Mouse (Mus musculus): Measurements from ENCODE around the gene Sucla2. TPM values are rescaled to one million over a fixed set of nuclear protein-coding genes. Genes with fewer than 3 reads are reported as not detected.
"Not testable (repeated sequence)": the region's sequence is repeated elsewhere in the genome, so short reads cannot be mapped to it uniquely, and the experiment has no call there.

The Sucla2 gene
- polyA plus RNA-seq, 1 experiment, result 143 TPM

DNA sequence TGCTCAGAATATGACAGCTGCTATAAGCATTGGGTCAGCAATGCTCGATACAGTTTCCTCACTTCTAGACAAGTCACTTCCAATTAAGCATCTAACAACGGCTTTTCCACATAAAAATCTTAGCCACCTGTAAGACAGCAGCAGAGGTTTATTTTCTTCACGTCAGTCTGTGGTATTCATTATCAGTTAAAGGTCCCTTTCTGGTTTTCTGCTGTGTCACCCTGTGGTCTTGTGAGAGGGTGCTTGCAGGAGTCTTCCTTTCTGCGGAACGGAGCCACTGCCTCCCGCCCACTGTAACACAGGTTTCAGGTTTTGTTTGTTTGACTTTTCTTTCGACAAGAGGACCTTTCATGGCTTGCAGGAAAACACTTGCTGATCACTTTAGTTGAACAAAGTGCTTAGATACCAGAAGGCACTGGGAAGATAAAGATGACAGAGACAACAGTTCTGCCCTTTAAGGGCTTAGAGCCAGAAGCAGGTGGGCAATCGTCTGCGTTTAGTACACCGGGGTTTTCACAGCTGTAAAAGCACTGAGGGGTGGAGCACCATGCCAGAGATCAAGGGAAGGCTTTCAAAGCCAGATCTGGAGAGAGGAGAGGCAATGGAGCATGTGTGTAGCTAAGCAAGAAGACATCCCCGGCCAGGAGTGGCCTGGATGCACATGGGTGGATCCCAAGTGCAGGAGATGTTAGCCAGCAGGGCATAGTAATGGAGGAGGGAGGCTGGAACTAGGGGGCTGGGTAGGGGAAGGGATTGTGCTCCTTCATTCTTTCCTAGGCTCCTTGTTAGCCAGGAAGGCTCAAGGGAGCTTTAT is 83.8 kb downstream of the Sucla2 start:
- no peak overlapping the region for H3K4me3 ChIP-seq (ENCODE audit: control insufficient read depth, low read depth, low read length)
- H3K4me1 ChIP-seq (ENCODE audit: control insufficient read depth, insufficient read depth, low read length), result no peaks in the 10 kb centered on the region
- no peaks in the 10 kb centered on the region for H3K36me3 ChIP-seq (ENCODE audit: control insufficient read depth, insufficient read depth, low read length)
- H3K27ac ChIP-seq (ENCODE audit: control insufficient read depth, insufficient read depth, low read depth, low read length), result no peak overlapping the region
- no peaks in the 10 kb centered on the region for H3K27me3 ChIP-seq (ENCODE audit: control insufficient read depth, insufficient read depth, low read length)
- TF ChIP-seq POLR2A (IDR thresholded peaks at IDR 0.05; ENCODE audit: control insufficient read depth, low read depth, low read length) (no peak), CTCF (IDR thresholded peaks at IDR 0.05; ENCODE audit: control insufficient read depth, insufficient read depth, insufficient replicate concordance, low read depth, low read length) (no peak)

GRCm38 (mm10) chr14:73614961-73615360 is 89.8 kb downstream of the Sucla2 start:
- not testable (repeated sequence) for H3K4me1 ChIP-seq (ENCODE audit: control insufficient read depth, insufficient read depth, low read length); H3K27ac ChIP-seq (ENCODE audit: control insufficient read depth, insufficient read depth, low read depth, low read length); H3K27me3 ChIP-seq (ENCODE audit: control insufficient read depth, insufficient read depth, low read length); H3K36me3 ChIP-seq (ENCODE audit: control insufficient read depth, insufficient read depth, low read length); H3K4me3 ChIP-seq (ENCODE audit: control insufficient read depth, low read depth, low read length)

- no peaks in the 10 kb centered on the region for H3K4me1 ChIP-seq (ENCODE audit: control insufficient read depth, insufficient read depth, low read length)
- H3K36me3 ChIP-seq (ENCODE audit: control insufficient read depth, insufficient read depth, low read length), result no peaks in the 10 kb centered on the region
- H3K4me3 ChIP-seq (ENCODE audit: control insufficient read depth, low read depth, low read length), result no peak overlapping the region
- TF ChIP-seq CTCF (IDR thresholded peaks at IDR 0.05; ENCODE audit: control insufficient read depth, insufficient read depth, insufficient replicate concordance, low read depth, low read length) (no peak), POLR2A (IDR thresholded peaks at IDR 0.05; ENCODE audit: control insufficient read depth, low read depth, low read length) (no peak)
- H3K27me3 ChIP-seq (ENCODE audit: control insufficient read depth, insufficient read depth, low read length), result no peaks in the 10 kb centered on the region
- H3K27ac ChIP-seq (ENCODE audit: control insufficient read depth, insufficient read depth, low read depth, low read length), result no peak overlapping the region
These were observed 95.8 kb downstream of the Sucla2 start for GRCm38 (mm10) chr14:73620880-73621279.

DNA sequence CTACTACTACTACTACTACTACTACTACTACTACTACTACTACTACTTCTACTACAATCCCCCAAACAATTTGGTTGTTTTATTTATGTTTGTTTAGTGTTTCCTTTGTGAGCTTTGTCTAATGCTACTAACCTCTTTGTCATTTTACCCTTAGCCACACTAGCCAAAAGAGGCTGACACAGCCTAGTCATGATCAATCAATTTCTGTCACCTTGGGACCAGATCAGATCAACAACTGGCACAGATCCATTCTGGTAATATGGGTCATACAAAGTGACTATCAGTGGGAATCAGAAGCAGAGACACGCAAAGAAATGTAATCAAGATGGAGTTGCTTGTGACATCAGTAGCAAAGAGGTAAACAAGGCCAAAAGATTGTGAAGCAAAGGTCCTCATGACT is 97.9 kb downstream of the Sucla2 start:
- Histone ChIP-seq H3K4me3 (ENCODE audit: control insufficient read depth, low read depth, low read length) (no peak overlapping the region), H3K36me3 (ENCODE audit: control insufficient read depth, insufficient read depth, low read length) (no peaks in the 10 kb centered on the region), H3K4me1 (ENCODE audit: control insufficient read depth, insufficient read depth, low read length) (no peaks in the 10 kb centered on the region), H3K27ac (ENCODE audit: control insufficient read depth, insufficient read depth, low read depth, low read length) (no peak overlapping the region), H3K27me3 (ENCODE audit: control insufficient read depth, insufficient read depth, low read length) (no peaks in the 10 kb centered on the region)
- TF ChIP-seq POLR2A (IDR thresholded peaks at IDR 0.05; ENCODE audit: control insufficient read depth, low read depth, low read length) (no peak), CTCF (IDR thresholded peaks at IDR 0.05; ENCODE audit: control insufficient read depth, insufficient read depth, insufficient replicate concordance, low read depth, low read length) (no peak)

DNA sequence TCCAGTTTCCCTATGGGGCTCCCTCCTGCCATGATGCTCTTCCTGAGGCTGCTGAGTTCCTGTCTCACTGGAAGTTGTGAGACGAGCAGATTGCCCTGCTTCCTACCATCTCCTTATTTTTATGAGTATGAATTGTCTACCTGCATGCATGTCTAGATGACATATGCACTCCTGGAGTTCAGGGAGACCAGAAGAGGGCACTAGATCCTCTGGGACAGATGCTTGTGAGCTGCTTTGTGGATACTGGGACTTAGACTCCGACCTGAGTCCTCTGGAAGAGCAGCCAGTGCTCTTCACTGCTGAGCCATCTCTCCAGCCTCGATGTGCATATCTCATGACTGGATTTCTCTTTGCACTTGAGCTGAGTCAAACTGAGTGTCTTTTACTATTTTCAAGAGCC is 100.3 kb downstream of the Sucla2 start:
- no peaks in the 10 kb centered on the region for H3K36me3 ChIP-seq (ENCODE audit: control insufficient read depth, insufficient read depth, low read length)
- no peak overlapping the region for H3K27ac ChIP-seq (ENCODE audit: control insufficient read depth, insufficient read depth, low read depth, low read length)
- no peak overlapping the region for H3K4me3 ChIP-seq (ENCODE audit: control insufficient read depth, low read depth, low read length)
- no peaks in the 10 kb centered on the region for H3K4me1 ChIP-seq (ENCODE audit: control insufficient read depth, insufficient read depth, low read length)
- TF ChIP-seq POLR2A (IDR thresholded peaks at IDR 0.05; ENCODE audit: control insufficient read depth, low read depth, low read length) (no peak), CTCF (IDR thresholded peaks at IDR 0.05; ENCODE audit: control insufficient read depth, insufficient read depth, insufficient replicate concordance, low read depth, low read length) (no peak)
- H3K27me3 ChIP-seq (ENCODE audit: control insufficient read depth, insufficient read depth, low read length), result no peaks in the 10 kb centered on the region

DNA sequence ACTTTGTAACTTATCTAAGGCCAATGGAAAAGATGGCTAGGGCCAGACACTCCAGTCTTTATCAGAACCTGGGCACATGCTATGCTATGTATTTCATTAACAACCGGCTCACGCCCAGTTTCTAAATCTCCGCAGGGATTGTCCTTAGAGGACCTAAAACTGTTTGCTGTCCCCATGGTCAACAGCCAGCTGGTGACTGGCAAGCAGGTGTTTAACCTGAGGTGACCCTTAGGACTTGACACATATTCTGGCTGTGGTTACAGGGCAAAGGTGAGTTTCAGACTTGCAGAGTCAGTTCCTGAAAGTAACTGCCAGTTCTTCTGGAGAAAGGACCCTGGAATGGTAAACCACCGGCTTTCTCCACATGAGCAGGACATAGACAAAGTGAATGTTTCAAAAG is 106.4 kb downstream of the Sucla2 start:
- TF ChIP-seq POLR2A (IDR thresholded peaks at IDR 0.05; ENCODE audit: control insufficient read depth, low read depth, low read length) (no peak), CTCF (IDR thresholded peaks at IDR 0.05; ENCODE audit: control insufficient read depth, insufficient read depth, insufficient replicate concordance, low read depth, low read length) (no peak)
- Histone ChIP-seq H3K4me3 (ENCODE audit: control insufficient read depth, low read depth, low read length) (no peak overlapping the region), H3K27me3 (ENCODE audit: control insufficient read depth, insufficient read depth, low read length) (no peaks in the 10 kb centered on the region), H3K4me1 (ENCODE audit: control insufficient read depth, insufficient read depth, low read length) (peaks cover 6% of the 10 kb centered on the region), H3K27ac (ENCODE audit: control insufficient read depth, insufficient read depth, low read depth, low read length) (peak overlapping the region; percentile 73), H3K36me3 (ENCODE audit: control insufficient read depth, insufficient read depth, low read length) (no peaks in the 10 kb centered on the region)

DNA sequence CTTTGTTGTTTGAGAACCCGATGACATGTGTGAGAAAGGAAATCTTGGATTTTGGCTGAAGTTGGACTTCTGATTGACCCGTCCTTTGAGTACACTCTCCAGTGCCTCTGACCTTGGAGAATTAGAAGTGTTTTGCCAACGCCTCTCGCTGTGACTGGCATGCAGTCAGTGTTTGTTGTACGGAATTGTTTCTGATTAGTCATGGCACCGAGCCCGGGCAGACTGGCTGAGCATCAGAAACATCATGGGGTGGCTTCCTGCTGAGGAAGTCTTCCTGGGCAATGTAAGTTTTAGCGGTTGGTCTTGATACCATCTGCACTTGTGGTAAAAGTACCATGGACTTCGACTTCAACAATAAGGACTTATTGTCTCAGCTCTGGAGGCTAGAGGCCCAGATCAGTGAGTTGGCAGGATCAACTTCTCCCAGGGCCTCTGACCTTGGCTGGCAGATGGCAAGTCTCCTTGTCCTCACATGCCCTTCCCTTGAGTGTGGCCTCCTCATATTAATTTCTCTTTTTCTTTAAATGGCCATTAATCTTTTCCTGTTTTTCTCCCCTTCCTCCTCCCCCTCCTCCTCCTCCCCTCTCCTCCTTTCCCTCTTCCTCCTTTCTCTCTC is 107.6 kb downstream of the Sucla2 start:
- no peaks in the 10 kb centered on the region for H3K27me3 ChIP-seq (ENCODE audit: control insufficient read depth, insufficient read depth, low read length)
- H3K27ac ChIP-seq (ENCODE audit: control insufficient read depth, insufficient read depth, low read depth, low read length), result peak overlapping the region; percentile 61
- TF ChIP-seq POLR2A (IDR thresholded peaks at IDR 0.05; ENCODE audit: control insufficient read depth, low read depth, low read length) (no peak), CTCF (IDR thresholded peaks at IDR 0.05; ENCODE audit: control insufficient read depth, insufficient read depth, insufficient replicate concordance, low read depth, low read length) (no peak)

More for the DNA sequence above, 107.6 kb downstream of the Sucla2 start:
- Histone ChIP-seq H3K4me3 (ENCODE audit: control insufficient read depth, low read depth, low read length) (no peak overlapping the region), H3K36me3 (ENCODE audit: control insufficient read depth, insufficient read depth, low read length) (no peaks in the 10 kb centered on the region), H3K4me1 (ENCODE audit: control insufficient read depth, insufficient read depth, low read length) (peaks cover 6% of the 10 kb centered on the region)
